Mouse (Mus musculus) testis, adult 2 months (tissue): ENCODE measurements around the gene Usp22.

ENCODE experiments used
- CTCF ChIP-seq: fragments of 200-500 bp; IDR thresholded peaks from 2 replicates; pipeline ENCODE4 v1.5.1; 2012; ENCODE audit warnings: low read depth, mild to moderate bottlenecking, inconsistent platforms, low read length, moderate library complexity; ENCODE audit not compliant: control insufficient read depth, insufficient read depth, insufficient replicate concordance
- POLR2A ChIP-seq: fragments of 200-500 bp; IDR thresholded peaks from 2 replicates; pipeline ENCODE4 v1.6.1; 2012; ENCODE audit warnings: low read depth, mild to moderate bottlenecking, inconsistent platforms, low read length, moderate library complexity; ENCODE audit not compliant: control insufficient read depth

GRCm38 (mm10) chr11:61220156-61220881 lies 45.5 kb upstream of the Usp22 start:
- TF ChIP-seq CTCF, result no peak
- no peak for TF ChIP-seq POLR2A
